Mouse (Mus musculus): ENCODE data around the gene Kcnj15. TPM values are rescaled to one million over a fixed set of nuclear protein-coding genes. Genes with fewer than 3 reads are reported as not detected.

Kcnj15 gene
- 3.4 and 3.8 TPM in 2 replicates for polyA plus RNA-seq (2015; fragmentation: Nextera tagmentation; extraction: Ambion mirVana)

- no peak for ATAC-seq (replicated peaks; ENCODE audit: insufficient number of reproducible peaks, insufficient read depth, low FRiP score, low read depth)
- 23% methylated on average over 6 of the region's 6 CpGs for WGBS
- no peak within 1 kb of the TSS for H3K9ac ChIP-seq
- peaks cover 5% of the 10 kb centered on the region for H3K27me3 ChIP-seq
- H3K4me3 ChIP-seq, result no peak within 1 kb of the TSS
- H3K9me3 ChIP-seq (replicated peaks), result no peaks in the 10 kb centered on the region
- H3K4me2 ChIP-seq, result no peak within 1 kb of the TSS
- no peaks in the 10 kb centered on the region for H3K36me3 ChIP-seq
- no peaks in the 10 kb centered on the region for H3K4me1 ChIP-seq (replicated peaks)
- H3K27ac ChIP-seq, result no peak within 1 kb of the TSS
These were observed at the start of gene Kcnj15 for GRCm38 (mm10) chr16:95257266-95257894. Kcnj15 (plus strand) TSS chr16:95257558.

- 82% methylated on average over 7 of the region's 7 CpGs for WGBS
- Histone ChIP-seq H3K9ac (no peak overlapping the region), H3K36me3 (no peaks in the 10 kb centered on the region), H3K4me1 (replicated peaks) (no peaks in the 10 kb centered on the region), H3K4me3 (no peak overlapping the region), H3K9me3 (replicated peaks) (no peaks in the 10 kb centered on the region), H3K27me3 (no peaks in the 10 kb centered on the region), H3K4me2 (no peak overlapping the region), H3K27ac (no peak overlapping the region)
- ATAC-seq (replicated peaks; ENCODE audit: insufficient number of reproducible peaks, insufficient read depth, low FRiP score, low read depth), result no peak
These were observed 49.1 kb upstream of the Kcnj15 start for GRCm38 (mm10) chr16:95208243-95208642.

GRCm38 (mm10) chr16:95209011-95209466 is 48.3 kb upstream of the Kcnj15 start:
- Histone ChIP-seq H3K9me3 (replicated peaks) (no peaks in the 10 kb centered on the region), H3K4me1 (replicated peaks) (no peaks in the 10 kb centered on the region; the same call in 1 of the 2 replicates), H3K9ac (no peak overlapping the region), H3K27me3 (no peaks in the 10 kb centered on the region), H3K27ac (no peak overlapping the region), H3K36me3 (no peaks in the 10 kb centered on the region), H3K4me2 (no peak overlapping the region), H3K4me3 (no peak overlapping the region)
- ATAC-seq (replicated peaks; ENCODE audit: insufficient number of reproducible peaks, insufficient read depth, low FRiP score, low read depth), result no peak
- 41% methylated on average over 1 of the region's 1 CpGs for whole genome bisulfite sequencing

- ATAC-seq (replicated peaks; ENCODE audit: insufficient number of reproducible peaks, insufficient read depth, low FRiP score, low read depth), result no peak
- 62% methylated on average over 7 of the region's 7 CpGs for WGBS
- Histone ChIP-seq H3K9ac (no peak overlapping the region), H3K4me1 (replicated peaks) (no peaks in the 10 kb centered on the region; the same call in 1 of the 2 replicates), H3K4me2 (no peak overlapping the region), H3K27me3 (no peaks in the 10 kb centered on the region), H3K36me3 (no peaks in the 10 kb centered on the region), H3K4me3 (no peak overlapping the region), H3K9me3 (replicated peaks) (no peaks in the 10 kb centered on the region), H3K27ac (no peak overlapping the region)
These were observed 42.8 kb upstream of the Kcnj15 start for GRCm38 (mm10) chr16:95214251-95215197.

GRCm38 (mm10) chr16:95215782-95216181 is 41.6 kb upstream of the Kcnj15 start:
- no peaks in the 10 kb centered on the region for H3K36me3 ChIP-seq
- H3K27ac ChIP-seq, result no peak overlapping the region
- H3K4me1 ChIP-seq (replicated peaks), result no peaks in the 10 kb centered on the region; the same call in 1 of the 2 replicates
- no peaks in the 10 kb centered on the region for H3K9me3 ChIP-seq (replicated peaks)
- H3K4me3 ChIP-seq, result no peak overlapping the region
- ATAC-seq (replicated peaks; ENCODE audit: insufficient number of reproducible peaks, insufficient read depth, low FRiP score, low read depth), result no peak
- WGBS, result 68% methylated on average over 9 of the region's 9 CpGs
- H3K4me2 ChIP-seq, result no peak overlapping the region
- no peak overlapping the region for H3K9ac ChIP-seq
- no peaks in the 10 kb centered on the region for H3K27me3 ChIP-seq

- Histone ChIP-seq H3K36me3 (no peaks in the 10 kb centered on the region), H3K9me3 (replicated peaks) (no peaks in the 10 kb centered on the region), H3K4me1 (replicated peaks) (no peaks in the 10 kb centered on the region; the same call in 1 of the 2 replicates), H3K9ac (no peak overlapping the region), H3K27ac (no peak overlapping the region), H3K4me2 (no peak overlapping the region), H3K4me3 (no peak overlapping the region), H3K27me3 (no peaks in the 10 kb centered on the region)
- ATAC-seq (replicated peaks; ENCODE audit: insufficient number of reproducible peaks, insufficient read depth, low FRiP score, low read depth), result no peak
- WGBS, result 87% methylated on average over 7 of the region's 7 CpGs
These were observed 41.0 kb upstream of the Kcnj15 start for GRCm38 (mm10) chr16:95216346-95216745.

- ATAC-seq (replicated peaks; ENCODE audit: insufficient number of reproducible peaks, insufficient read depth, low FRiP score, low read depth), result no peak
- H3K4me3 ChIP-seq, result no peak overlapping the region
- no peaks in the 10 kb centered on the region; the same call in 1 of the 2 replicates for H3K4me1 ChIP-seq (replicated peaks)
- WGBS, result 71% methylated on average over 5 of the region's 5 CpGs
- H3K36me3 ChIP-seq, result no peaks in the 10 kb centered on the region
- H3K9me3 ChIP-seq (replicated peaks), result no peaks in the 10 kb centered on the region
- H3K27ac ChIP-seq, result no peak overlapping the region
- no peak overlapping the region for H3K9ac ChIP-seq
- no peaks in the 10 kb centered on the region for H3K27me3 ChIP-seq
- H3K4me2 ChIP-seq, result no peak overlapping the region
These were observed 40.5 kb upstream of the Kcnj15 start for GRCm38 (mm10) chr16:95216824-95217223.

GRCm38 (mm10) chr16:95218783-95219182 is 38.6 kb upstream of the Kcnj15 start:
- 70% methylated on average over 5 of the region's 5 CpGs for WGBS
- Histone ChIP-seq H3K27me3 (no peaks in the 10 kb centered on the region), H3K4me2 (no peak overlapping the region), H3K36me3 (no peaks in the 10 kb centered on the region), H3K9ac (no peak overlapping the region), H3K4me3 (no peak overlapping the region), H3K27ac (no peak overlapping the region), H3K9me3 (replicated peaks) (no peaks in the 10 kb centered on the region), H3K4me1 (replicated peaks) (no peaks in the 10 kb centered on the region)
- ATAC-seq (replicated peaks; ENCODE audit: insufficient number of reproducible peaks, insufficient read depth, low FRiP score, low read depth), result no peak

- no peaks in the 10 kb centered on the region for H3K4me1 ChIP-seq (replicated peaks)
- no peak for ATAC-seq (replicated peaks; ENCODE audit: insufficient number of reproducible peaks, insufficient read depth, low FRiP score, low read depth)
- H3K9me3 ChIP-seq (replicated peaks), result no peaks in the 10 kb centered on the region
- H3K9ac ChIP-seq, result no peak overlapping the region
- H3K27ac ChIP-seq, result no peak overlapping the region
- 72% methylated on average over 2 of the region's 2 CpGs for WGBS
- H3K27me3 ChIP-seq, result no peaks in the 10 kb centered on the region
- H3K4me2 ChIP-seq, result no peak overlapping the region
- no peaks in the 10 kb centered on the region for H3K36me3 ChIP-seq
- no peak overlapping the region for H3K4me3 ChIP-seq
These were observed 37.9 kb upstream of the Kcnj15 start for GRCm38 (mm10) chr16:95219459-95219858.

- Histone ChIP-seq H3K4me1 (replicated peaks) (no peaks in the 10 kb centered on the region), H3K4me2 (no peak overlapping the region), H3K4me3 (no peak overlapping the region), H3K36me3 (no peaks in the 10 kb centered on the region), H3K27ac (no peak overlapping the region), H3K9me3 (replicated peaks) (no peaks in the 10 kb centered on the region), H3K9ac (no peak overlapping the region), H3K27me3 (no peaks in the 10 kb centered on the region)
- no peak for ATAC-seq (replicated peaks; ENCODE audit: insufficient number of reproducible peaks, insufficient read depth, low FRiP score, low read depth)
- 62% methylated on average over 4 of the region's 4 CpGs for WGBS
These were observed 36.3 kb upstream of the Kcnj15 start for GRCm38 (mm10) chr16:95221051-95221450.

- Histone ChIP-seq H3K4me2 (no peak overlapping the region), H3K9me3 (replicated peaks) (no peaks in the 10 kb centered on the region), H3K27me3 (no peaks in the 10 kb centered on the region), H3K4me1 (replicated peaks) (no peaks in the 10 kb centered on the region), H3K4me3 (no peak overlapping the region), H3K9ac (no peak overlapping the region), H3K36me3 (no peaks in the 10 kb centered on the region), H3K27ac (no peak overlapping the region)
- 47% methylated on average over 7 of the region's 7 CpGs for WGBS
- ATAC-seq (replicated peaks; ENCODE audit: insufficient number of reproducible peaks, insufficient read depth, low FRiP score, low read depth), result no peak
These were observed 35.2 kb upstream of the Kcnj15 start for GRCm38 (mm10) chr16:95222026-95222718.
